22 mouse cellular contexts compared by ENCODE assay signal in genomic region chr16:4906559-4906958, GRCm38 (mm10). TPM values are rescaled to one million over a fixed set of nuclear protein-coding genes. Genes with fewer than 3 reads are reported as not detected.
DNase-seq lines count a peak whose midpoint lies in the region; ATAC-seq and TF ChIP-seq lines count a peak whose summit lies in the region.
"Had no signal": no experiment of that assay in that cellular context is flagged by ENCODE, and none has a peak within 500 bp of the region (broad histone marks: within the 10 kb centered on the region; RNA-seq: fewer than 3 reads in every experiment).

No protein-coding gene starts in this region.

- H3K27ac ChIP-seq in lung, embryonic 14.5 days (ENCODE audit: low read depth) = peak overlapping the region; percentile 54
- no peak overlapping the region for H3K27ac ChIP-seq in lung, postnatal 0 days (ENCODE audit: low read length)
- H3K27ac ChIP-seq in olfactory bulb, adult 2 months (ENCODE audit: insufficient read depth, low read depth, low read length) = 0 out of 2 replicates have a peak overlapping the region, but pooled peaks have one; percentile 8
- H3K27ac ChIP-seq: embryonic facial prominence, embryonic 10.5 days; embryonic facial prominence, embryonic 13.5 days; forebrain, embryonic 12.5 days; forebrain, embryonic 15.5 days; hindbrain, embryonic 13.5 days had no signal

- H3K27me3 ChIP-seq in lung, embryonic 14.5 days (ENCODE audit: insufficient read depth, low read length) = no peaks in the 10 kb centered on the region
- no peaks in the 10 kb centered on the region for H3K27me3 ChIP-seq in lung, postnatal 0 days (replicated peaks; ENCODE audit: insufficient read depth, low read length)
- H3K27me3 ChIP-seq: embryonic facial prominence, embryonic 13.5 days; forebrain, embryonic 12.5 days; forebrain, embryonic 15.5 days; hindbrain, embryonic 13.5 days had no signal

- TF ChIP-seq CTCF in lung, embryonic 14.5 days (IDR thresholded peaks at IDR 0.05; ENCODE audit: low read depth) = no peak
- no peak for TF ChIP-seq CTCF in lung, postnatal 0 days (IDR thresholded peaks at IDR 0.05)
- no peak for TF ChIP-seq CTCF in olfactory bulb, adult 2 months (IDR thresholded peaks at IDR 0.05; ENCODE audit: insufficient read depth, low read depth, low read length)

- no peak overlapping the region for H3K4me2 ChIP-seq in lung, embryonic 14.5 days
- H3K4me2 ChIP-seq in lung, postnatal 0 days (replicated peaks; ENCODE audit: low read depth, low read length) = no peak overlapping the region
- H3K4me2 ChIP-seq: embryonic facial prominence, embryonic 13.5 days; forebrain, embryonic 12.5 days; forebrain, embryonic 15.5 days; heart, embryonic 11.5 days; hindbrain, embryonic 13.5 days had no signal

- H3K9me3 ChIP-seq in lung, embryonic 14.5 days (ENCODE audit: low read depth, low read length) = no peaks in the 10 kb centered on the region
- no peaks in the 10 kb centered on the region for H3K9me3 ChIP-seq in lung, postnatal 0 days (ENCODE audit: low read length)
- H3K9me3 ChIP-seq: embryonic facial prominence, embryonic 10.5 days; embryonic facial prominence, embryonic 13.5 days; forebrain, embryonic 12.5 days; forebrain, embryonic 15.5 days; hindbrain, embryonic 13.5 days had no signal

- no peak overlapping the region for H3K4me3 ChIP-seq in lung, embryonic 14.5 days (ENCODE audit: low read depth, low read length)
- no peak overlapping the region for H3K4me3 ChIP-seq in lung, postnatal 0 days (ENCODE audit: low read depth, low read length)
- H3K4me3 ChIP-seq in olfactory bulb, adult 2 months (ENCODE audit: insufficient read depth, low read depth, low read length) = no peak overlapping the region
- H3K4me3 ChIP-seq: embryonic facial prominence, embryonic 10.5 days; embryonic facial prominence, embryonic 13.5 days; erythroblast, embryonic 14.5 days; forebrain, embryonic 12.5 days; forebrain, embryonic 15.5 days; hindbrain, embryonic 13.5 days had no signal

- no peak for TF ChIP-seq EP300 in lung, postnatal 0 days (IDR thresholded peaks at IDR 0.05)

- H3K36me3 ChIP-seq in lung, embryonic 14.5 days (ENCODE audit: insufficient read depth) = peaks cover 36% of the 10 kb centered on the region
- peaks cover 12% of the 10 kb centered on the region for H3K36me3 ChIP-seq in lung, postnatal 0 days (ENCODE audit: insufficient read depth, low read length)

- no peak overlapping the region for H3K9ac ChIP-seq in lung, embryonic 14.5 days
- H3K9ac ChIP-seq in lung, postnatal 0 days (replicated peaks; ENCODE audit: low read depth) = no peak overlapping the region
- H3K9ac ChIP-seq: embryonic facial prominence, embryonic 13.5 days; forebrain, embryonic 12.5 days; forebrain, embryonic 15.5 days; hindbrain, embryonic 13.5 days had no signal

- TF ChIP-seq POLR2A in olfactory bulb, adult 2 months (IDR thresholded peaks at IDR 0.05; ENCODE audit: insufficient read depth, low read depth, low read length) = no peak

- peak; percentile 72 for DNase-seq in lung, embryonic 14.5 days
- DNase-seq in lung, postnatal 25 days (ENCODE audit: low spot score) = no peak
- DNase-seq in lung, postnatal 0 days (ENCODE audit: low spot score) = no peak
- no peak for DNase-seq in lung, adult 18-20 months
- no peak for DNase-seq in embryo, embryonic 9.5 days (ENCODE audit: extremely low spot score)
- DNase-seq: adrenal gland, adult 2 months; adrenal gland, postnatal 14 days; cerebellum, adult 11-12 months; cerebellum, adult 8-10 months; cerebellum, postnatal 10 days; cerebellum, postnatal 36 days; gastrocnemius, postnatal 14 days had no signal

- H3K4me1 ChIP-seq in lung, embryonic 14.5 days (ENCODE audit: insufficient read depth) = 0 out of 2 replicates have a peak, but pooled peaks cover 7% of the 10 kb centered on the region
- 0 out of 2 replicates have a peak, but pooled peaks cover 3% of the 10 kb centered on the region for H3K4me1 ChIP-seq in lung, postnatal 0 days (ENCODE audit: insufficient read depth, low read depth, low read length)
- peaks cover 10% of the 10 kb centered on the region for H3K4me1 ChIP-seq in olfactory bulb, adult 2 months (ENCODE audit: control insufficient read depth, insufficient read depth, low read length)
- H3K4me1 ChIP-seq: forebrain, embryonic 12.5 days; forebrain, embryonic 15.5 days had no signal

- ATAC-seq in lung, embryonic 14.5 days (ENCODE audit: insufficient read depth) = peak; percentile 64
- ATAC-seq in lung, postnatal 0 days = peak; percentile 8; the same call in 1 of the 2 replicates
- ATAC-seq: CD4-positive, CD25-positive, alpha-beta regulatory T cell, adult 4 months; forebrain, embryonic 15.5 days; hindbrain, embryonic 16.5 days had no signal

RNA-seq across cellular contexts. Expression of gene Mgrn1, which starts 20.5 kb away (rescaled TPM):
- 88.0 and 88.8 TPM in 2 replicates for polyA plus RNA-seq in lung, embryonic 14.5 days (2014; fragmentation: Nextera tagmentation; extraction: Ambion mirVana)
- 75.6 and 76.7 TPM in 2 replicates for polyA plus RNA-seq in lung, postnatal 0 days (2015; fragmentation: Nextera tagmentation; extraction: Ambion mirVana)
- 248 TPM in 1 of 2 replicates, not detected in the other for polyA plus RNA-seq in olfactory bulb, adult 2 months (2012; ENCODE audit: insufficient read depth, insufficient read length, low replicate concordance, missing spikeins)

RNA-seq across cellular contexts. Expression of gene Ubald1, which starts 26.4 kb away (rescaled TPM):
- 38.7 and 39.3 TPM in 2 replicates for polyA plus RNA-seq in lung, embryonic 14.5 days (2014; fragmentation: Nextera tagmentation; extraction: Ambion mirVana)
- 33.7 and 39.5 TPM in 2 replicates for polyA plus RNA-seq in lung, postnatal 0 days (2015; fragmentation: Nextera tagmentation; extraction: Ambion mirVana)
- polyA plus RNA-seq in olfactory bulb, adult 2 months (2012; ENCODE audit: insufficient read depth, insufficient read length, low replicate concordance, missing spikeins) = not detected in 2 replicates

RNA-seq across cellular contexts. Expression of gene Nudt16l1, which starts 32.0 kb away (rescaled TPM):
- 145 and 154 TPM in 2 replicates for polyA plus RNA-seq in lung, embryonic 14.5 days (2014; fragmentation: Nextera tagmentation; extraction: Ambion mirVana)
- polyA plus RNA-seq in lung, postnatal 0 days (2015; fragmentation: Nextera tagmentation; extraction: Ambion mirVana) = 87.6 and 92.0 TPM in 2 replicates
- polyA plus RNA-seq in olfactory bulb, adult 2 months (2012; ENCODE audit: insufficient read depth, insufficient read length, low replicate concordance, missing spikeins) = not detected in 2 replicates

RNA-seq across cellular contexts. Expression of gene Anks3, which starts 57.4 kb away (rescaled TPM):
- polyA plus RNA-seq in lung, embryonic 14.5 days (2014; fragmentation: Nextera tagmentation; extraction: Ambion mirVana) = 49.3 and 53.1 TPM in 2 replicates
- 41.0 and 43.4 TPM in 2 replicates for polyA plus RNA-seq in lung, postnatal 0 days (2015; fragmentation: Nextera tagmentation; extraction: Ambion mirVana)
- polyA plus RNA-seq in olfactory bulb, adult 2 months (2012; ENCODE audit: insufficient read depth, insufficient read length, low replicate concordance, missing spikeins) = not detected in 2 replicates
